In the genomic region with DNA sequence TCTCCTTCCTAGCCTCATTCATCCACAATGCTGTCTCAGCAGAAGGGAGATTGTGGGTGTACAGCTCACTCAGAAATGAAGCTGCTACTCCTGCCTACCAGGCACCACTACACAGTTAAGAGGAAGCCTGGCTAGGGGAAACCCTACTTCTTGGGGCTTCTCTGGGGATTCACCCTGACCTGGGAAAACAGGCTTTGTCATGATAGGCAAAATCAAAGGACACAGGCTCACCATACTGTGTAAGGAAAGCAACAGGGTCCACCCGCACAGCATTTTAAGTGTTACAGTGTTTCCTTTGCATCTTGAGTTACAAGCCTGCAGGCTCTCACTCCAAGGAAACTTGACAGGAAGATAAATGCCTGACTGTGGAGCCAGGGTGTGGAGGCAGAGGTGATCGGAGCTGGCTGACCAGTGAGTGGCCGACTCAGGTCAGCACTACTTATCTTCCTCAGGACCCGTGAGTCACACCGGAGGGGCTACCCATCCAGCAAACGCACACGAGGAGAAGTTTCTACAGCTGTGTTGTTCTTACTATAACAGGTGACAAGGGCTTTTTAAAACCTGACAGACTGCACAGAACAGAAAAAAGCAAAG, we compare ENCODE assay signal across 1 mouse cellular context.
A peak's percentile ranks its signal among the peaks of the same experiment; 100 is the strongest.
TF ChIP-seq lines count a peak whose summit lies in the region.

No protein-coding gene starts in this region.

TF ChIP-seq in CH12.LX, 34 proteins besides CTCF, POLR2A, EP300 and RAD21 (continued from another document):
- TF ChIP-seq E2F4 (IDR thresholded peaks at IDR 0.05; ENCODE audit: insufficient replicate concordance, low read depth, low read length) (no peak), ZNF384 (IDR thresholded peaks at IDR 0.05; ENCODE audit: low read depth, low read length) (no peak), CHD1 (IDR thresholded peaks at IDR 0.05; ENCODE audit: low read depth, low read length) (peak; percentile 63; the same call in 1 of the 2 replicates), MEF2A (IDR thresholded peaks at IDR 0.05; ENCODE audit: borderline replicate concordance, low read depth, low read length) (peak; percentile 55; the same call in 1 of the 2 replicates), MAFK (IDR thresholded peaks at IDR 0.05; ENCODE audit: insufficient replicate concordance, low read length) (peak; percentile 68), KAT2A (IDR thresholded peaks at IDR 0.05; ENCODE audit: insufficient replicate concordance, low read length) (no peak), USF1 (IDR thresholded peaks at IDR 0.05; ENCODE audit: low read depth, low read length) (no peak), BHLHE40 (IDR thresholded peaks at IDR 0.05; ENCODE audit: low read depth, low read length) (peak; percentile 76), NELFE (IDR thresholded peaks at IDR 0.05; ENCODE audit: low read depth, low read length) (0 out of 2 replicates have a peak, but pooled peaks have one; percentile 14), POLR2AphosphoS2 (IDR thresholded peaks at IDR 0.05; ENCODE audit: low read depth, low read length) (no peak), RCOR1 (conservative IDR thresholded peaks at IDR 0.05; ENCODE audit: low read depth, low read length) (no peak), IRF4 (IDR thresholded peaks at IDR 0.05; ENCODE audit: low read depth, low read length) (peak; percentile 60; the same call in 1 of the 2 replicates), GABPA (IDR thresholded peaks at IDR 0.05; ENCODE audit: insufficient replicate concordance, low read depth, low read length) (no peak), NRF1 (IDR thresholded peaks at IDR 0.05; ENCODE audit: low read depth, low read length) (no peak)
